Mouse (Mus musculus): ENCODE data around the gene Krtap2-4. TPM values are rescaled to one million over a fixed set of nuclear protein-coding genes. Genes with fewer than 3 reads are reported as not detected.
"Not testable (repeated sequence)": the region's sequence is repeated elsewhere in the genome, so short reads cannot be mapped to it uniquely, and the experiment has no call there.

Krtap2-4 gene
- total RNA-seq (2014; rRNA removed), result not detected in 2 replicates
- not detected in 2 replicates for polyA plus RNA-seq (2012; rRNA removed)

- Histone ChIP-seq H3K4me1 (ENCODE audit: control insufficient read depth, insufficient read depth, low read length) (no peaks in the 10 kb centered on the region), H3K36me3 (ENCODE audit: control insufficient read depth, insufficient read depth, low read length) (no peaks in the 10 kb centered on the region), H3K27me3 (ENCODE audit: control insufficient read depth, insufficient read depth, low read length) (no peaks in the 10 kb centered on the region), H3K4me3 (ENCODE audit: insufficient read depth, low read depth, low read length) (no peak within 1 kb of the TSS), H3K9ac (ENCODE audit: low read depth, low read length) (no peak within 1 kb of the TSS), H3K27ac (replicated peaks; ENCODE audit: insufficient read depth, low read depth, low read length) (no peak within 1 kb of the TSS), H3K79me2 (ENCODE audit: control insufficient read depth, insufficient read depth, low read length) (no peaks in the 10 kb centered on the region)
- no peak for DNase-seq (ENCODE audit: extremely low read depth, low read depth, low spot score)
- WGBS, result 46% methylated on average over 3 of the region's 3 CpGs
- no peak for TF ChIP-seq POLR2A (IDR thresholded peaks at IDR 0.05; ENCODE audit: extremely low read depth, insufficient read depth, low read length)
- no peak for TF ChIP-seq CTCF (IDR thresholded peaks at IDR 0.05; ENCODE audit: low read depth, low read length)
Measured at GRCm38 (mm10) chr11:99614796-99615363, at the start of gene Krtap2-4. TSS of gene Krtap2-4 (minus strand) at chr11:99614846.

DNA sequence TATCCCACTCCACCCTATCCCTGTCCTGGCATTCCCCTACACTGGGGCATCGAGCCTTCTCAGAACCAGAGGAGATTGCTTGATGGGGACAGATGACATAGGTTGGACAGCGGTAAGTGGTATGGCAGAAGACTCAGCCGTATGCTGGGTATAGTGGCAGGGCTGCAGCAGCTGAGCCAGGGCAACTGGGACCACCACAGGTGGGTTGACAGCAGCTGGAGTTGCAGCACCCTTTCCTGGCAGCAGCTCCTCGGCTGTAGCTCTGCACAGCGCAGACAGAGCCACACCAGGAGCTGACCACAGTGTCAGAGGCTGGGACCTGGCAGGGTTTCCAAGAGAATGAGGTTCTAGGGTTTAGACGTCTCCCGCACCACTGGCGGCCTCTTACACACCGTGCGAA is 48.2 kb upstream of the Krtap2-4 start:
- TF ChIP-seq POLR2A (IDR thresholded peaks at IDR 0.05; ENCODE audit: extremely low read depth, insufficient read depth, low read length), result no peak
- no peak for TF ChIP-seq CTCF (IDR thresholded peaks at IDR 0.05; ENCODE audit: low read depth, low read length)
- no peaks in the 10 kb centered on the region for H3K36me3 ChIP-seq (ENCODE audit: control insufficient read depth, insufficient read depth, low read length)
- no peak for DNase-seq (ENCODE audit: extremely low read depth, low read depth, low spot score)
- no peaks in the 10 kb centered on the region for H3K4me1 ChIP-seq (ENCODE audit: control insufficient read depth, insufficient read depth, low read length)
- H3K79me2 ChIP-seq (ENCODE audit: control insufficient read depth, insufficient read depth, low read length), result no peaks in the 10 kb centered on the region
- no peak overlapping the region for H3K9ac ChIP-seq (ENCODE audit: low read depth, low read length)
- 88% methylated on average over 10 of the region's 10 CpGs for WGBS
- no peak overlapping the region for H3K27ac ChIP-seq (replicated peaks; ENCODE audit: insufficient read depth, low read depth, low read length)
- no peak overlapping the region for H3K4me3 ChIP-seq (ENCODE audit: insufficient read depth, low read depth, low read length)
- peaks cover 3% of the 10 kb centered on the region; the same call in 1 of the 2 replicates for H3K27me3 ChIP-seq (ENCODE audit: control insufficient read depth, insufficient read depth, low read length)

GRCm38 (mm10) chr11:99659256-99659655 is 44.6 kb upstream of the Krtap2-4 start:
- Histone ChIP-seq H3K27me3 (ENCODE audit: control insufficient read depth, insufficient read depth, low read length) (peaks cover 3% of the 10 kb centered on the region; the same call in 1 of the 2 replicates), H3K4me3 (ENCODE audit: insufficient read depth, low read depth, low read length) (no peak overlapping the region), H3K36me3 (ENCODE audit: control insufficient read depth, insufficient read depth, low read length) (no peaks in the 10 kb centered on the region), H3K4me1 (ENCODE audit: control insufficient read depth, insufficient read depth, low read length) (no peaks in the 10 kb centered on the region), H3K27ac (replicated peaks; ENCODE audit: insufficient read depth, low read depth, low read length) (no peak overlapping the region), H3K9ac (ENCODE audit: low read depth, low read length) (no peak overlapping the region), H3K79me2 (ENCODE audit: control insufficient read depth, insufficient read depth, low read length) (no peaks in the 10 kb centered on the region)
- TF ChIP-seq CTCF (IDR thresholded peaks at IDR 0.05; ENCODE audit: low read depth, low read length) (no peak), POLR2A (IDR thresholded peaks at IDR 0.05; ENCODE audit: extremely low read depth, insufficient read depth, low read length) (no peak)
- WGBS, result 89% methylated on average over 4 of the region's 4 CpGs
- no peak for DNase-seq (ENCODE audit: extremely low read depth, low read depth, low spot score)

- H3K4me1 ChIP-seq (ENCODE audit: control insufficient read depth, insufficient read depth, low read length); H3K4me3 ChIP-seq (ENCODE audit: insufficient read depth, low read depth, low read length); H3K9ac ChIP-seq (ENCODE audit: low read depth, low read length); H3K36me3 ChIP-seq (ENCODE audit: control insufficient read depth, insufficient read depth, low read length); H3K79me2 ChIP-seq (ENCODE audit: control insufficient read depth, insufficient read depth, low read length); DNase-seq (ENCODE audit: extremely low read depth, low read depth, low spot score); H3K27ac ChIP-seq (replicated peaks; ENCODE audit: insufficient read depth, low read depth, low read length); H3K27me3 ChIP-seq (ENCODE audit: control insufficient read depth, insufficient read depth, low read length): not testable (repeated sequence)
- whole genome bisulfite sequencing, result 77% methylated on average over 10 of the region's 10 CpGs
Measured at GRCm38 (mm10) chr11:99658467-99659010, 43.9 kb upstream of the Krtap2-4 start, which contains the start of gene Gm11563. TSS of gene Gm11563 (minus strand) at chr11:99658960.

- TF ChIP-seq POLR2A (IDR thresholded peaks at IDR 0.05; ENCODE audit: extremely low read depth, insufficient read depth, low read length), result no peak
- TF ChIP-seq CTCF (IDR thresholded peaks at IDR 0.05; ENCODE audit: low read depth, low read length), result no peak
- no peaks in the 10 kb centered on the region for H3K36me3 ChIP-seq (ENCODE audit: control insufficient read depth, insufficient read depth, low read length)
- WGBS, result 61% methylated on average over 5 of the region's 5 CpGs
- no peaks in the 10 kb centered on the region for H3K4me1 ChIP-seq (ENCODE audit: control insufficient read depth, insufficient read depth, low read length)
- peaks cover 3% of the 10 kb centered on the region; the same call in 1 of the 2 replicates for H3K27me3 ChIP-seq (ENCODE audit: control insufficient read depth, insufficient read depth, low read length)
- no peak overlapping the region for H3K9ac ChIP-seq (ENCODE audit: low read depth, low read length)
- H3K4me3 ChIP-seq (ENCODE audit: insufficient read depth, low read depth, low read length), result no peak overlapping the region
- DNase-seq (ENCODE audit: extremely low read depth, low read depth, low spot score), result no peak
- H3K27ac ChIP-seq (replicated peaks; ENCODE audit: insufficient read depth, low read depth, low read length), result no peak overlapping the region
- no peaks in the 10 kb centered on the region for H3K79me2 ChIP-seq (ENCODE audit: control insufficient read depth, insufficient read depth, low read length)
Measured at GRCm38 (mm10) chr11:99657051-99657450, 42.4 kb upstream of the Krtap2-4 start.

DNA sequence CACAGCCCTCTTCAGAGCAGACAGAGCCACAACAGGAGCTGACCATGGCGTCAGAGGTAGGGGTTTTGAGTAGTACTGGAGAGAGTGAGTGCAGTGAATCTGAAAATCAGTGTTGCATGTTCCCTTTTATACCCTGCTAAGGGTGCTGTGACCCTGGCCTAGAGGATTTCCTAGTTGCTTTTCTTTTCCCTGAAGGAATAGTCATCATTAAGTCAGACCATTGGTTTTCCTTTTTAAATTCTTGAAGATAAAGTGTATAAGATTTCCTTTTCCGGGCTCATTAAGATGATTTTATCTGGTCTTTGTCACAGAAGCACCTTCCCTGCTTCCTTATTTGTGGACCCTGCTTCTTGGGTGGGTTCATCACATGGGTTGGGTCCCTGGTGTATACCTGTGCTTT is 35.5 kb upstream of the Krtap2-4 start, which contains the start of gene Gm11555:
TSS of gene Gm11555 (minus strand) at position 101 of the 400 bp plus-strand sequence.
- Histone ChIP-seq H3K27ac (replicated peaks; ENCODE audit: insufficient read depth, low read depth, low read length) (no peak within 1 kb of the TSS), H3K79me2 (ENCODE audit: control insufficient read depth, insufficient read depth, low read length) (no peaks in the 10 kb centered on the region), H3K27me3 (ENCODE audit: control insufficient read depth, insufficient read depth, low read length) (no peaks in the 10 kb centered on the region), H3K4me3 (ENCODE audit: insufficient read depth, low read depth, low read length) (no peak within 1 kb of the TSS), H3K36me3 (ENCODE audit: control insufficient read depth, insufficient read depth, low read length) (no peaks in the 10 kb centered on the region), H3K9ac (ENCODE audit: low read depth, low read length) (no peak within 1 kb of the TSS), H3K4me1 (ENCODE audit: control insufficient read depth, insufficient read depth, low read length) (no peaks in the 10 kb centered on the region)
- no peak for DNase-seq (ENCODE audit: extremely low read depth, low read depth, low spot score)
- 84% methylated on average over 2 of the region's 2 CpGs for WGBS
- TF ChIP-seq POLR2A (IDR thresholded peaks at IDR 0.05; ENCODE audit: extremely low read depth, insufficient read depth, low read length) (no peak), CTCF (IDR thresholded peaks at IDR 0.05; ENCODE audit: low read depth, low read length) (no peak)

All from liver, adult 2 months (tissue).